Mouse (Mus musculus): Measurements from ENCODE around the gene Krtap19-3.

The Krtap19-3 gene

GRCm38 (mm10) chr16:88877938-88878337 lies at the start of gene Krtap19-3:
Gene Krtap19-3, minus strand, starts transcription at chr16:88878038.
- DNase-seq, result no peak

DNA sequence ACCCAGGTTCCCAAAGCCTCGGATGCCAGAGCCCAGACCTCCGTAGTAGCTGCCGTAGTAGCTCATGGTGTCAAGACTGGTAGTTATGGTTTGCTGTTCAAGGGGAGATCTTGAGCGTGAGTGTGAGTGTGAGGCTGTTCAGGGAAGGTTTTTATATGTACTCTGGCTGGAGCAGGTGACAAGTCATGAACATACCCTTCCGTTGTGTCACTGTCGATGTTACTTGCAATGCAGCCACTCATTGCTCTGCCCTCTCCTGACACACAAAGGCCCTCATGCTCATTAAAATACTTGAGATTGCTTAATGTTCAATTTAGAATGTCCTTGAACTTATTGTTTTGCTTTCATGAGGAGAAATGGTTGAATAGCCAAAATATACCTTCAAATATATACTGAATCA lies 18.5 kb upstream of the Krtap19-3 start, which contains the start of gene Krtap19-5:
TSS of gene Krtap19-5 (minus strand) at position 101 of the 400 bp plus-strand sequence.
- no peak for DNase-seq

DNA sequence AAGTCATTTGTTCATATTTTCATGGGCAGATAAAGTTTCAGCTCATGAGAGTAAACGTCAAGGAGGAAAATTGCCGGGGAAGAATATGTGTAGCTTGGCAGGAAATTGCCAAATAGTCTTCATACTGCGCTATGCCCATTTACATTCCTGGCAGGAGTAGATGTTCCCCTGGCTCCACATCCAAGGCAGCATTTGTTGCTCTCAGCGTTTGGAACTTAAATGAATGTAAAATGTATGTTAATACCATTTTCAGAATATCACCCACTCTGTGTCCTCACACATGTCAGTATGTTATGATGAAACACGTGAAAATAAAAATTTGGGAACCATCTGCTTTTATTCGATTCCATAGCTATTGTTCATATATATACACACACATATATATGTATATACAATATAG lies 9.0 kb upstream of the Krtap19-3 start:
- no peak for DNase-seq

GRCm38 (mm10) chr16:88884989-88885388 lies 7.2 kb upstream of the Krtap19-3 start, which contains the start of gene Krtap19-4:
Gene Krtap19-4, minus strand, starts transcription at chr16:88885089.
- DNase-seq, result no peak

- DNase-seq, result no peak
These were observed 3.7 kb downstream of the Krtap19-3 start, which contains the start of gene Krtap19-2 for GRCm38 (mm10) chr16:88874169-88874568. Gene Krtap19-2, minus strand, starts transcription at chr16:88874269.

GRCm38 (mm10) chr16:88869311-88869710 lies 8.5 kb downstream of the Krtap19-3 start, which contains the start of gene Krtap19-1:
Gene Krtap19-1, minus strand, starts transcription at chr16:88869411.
- no peak for DNase-seq

DNA sequence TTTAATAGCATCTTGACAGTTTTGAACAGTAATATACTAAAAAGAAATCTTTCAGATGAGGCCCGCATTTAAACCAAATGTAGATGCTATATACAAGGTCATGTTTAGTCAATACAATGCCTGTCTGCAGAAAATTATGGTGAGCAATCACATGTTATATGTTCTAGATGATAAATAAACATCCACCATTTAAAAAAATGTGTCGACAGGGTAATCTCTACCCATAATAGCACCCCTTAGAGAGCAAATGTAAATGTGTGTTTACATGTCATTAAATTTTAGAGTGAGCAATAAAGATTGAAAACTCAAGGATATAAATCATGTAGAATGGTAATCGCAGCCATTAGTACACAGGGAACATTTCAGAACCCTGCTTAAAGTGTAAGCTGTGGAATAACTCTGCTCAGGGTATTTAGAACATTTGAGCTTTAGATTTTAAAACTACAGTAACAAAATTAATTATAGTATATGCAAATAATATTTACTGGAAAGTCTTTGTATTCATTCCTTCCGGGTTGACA lies 12.9 kb downstream of the Krtap19-3 start:
- no peak for DNase-seq

- no peak for DNase-seq
These were observed 26.4 kb downstream of the Krtap19-3 start for GRCm38 (mm10) chr16:88851450-88851849.

DNA sequence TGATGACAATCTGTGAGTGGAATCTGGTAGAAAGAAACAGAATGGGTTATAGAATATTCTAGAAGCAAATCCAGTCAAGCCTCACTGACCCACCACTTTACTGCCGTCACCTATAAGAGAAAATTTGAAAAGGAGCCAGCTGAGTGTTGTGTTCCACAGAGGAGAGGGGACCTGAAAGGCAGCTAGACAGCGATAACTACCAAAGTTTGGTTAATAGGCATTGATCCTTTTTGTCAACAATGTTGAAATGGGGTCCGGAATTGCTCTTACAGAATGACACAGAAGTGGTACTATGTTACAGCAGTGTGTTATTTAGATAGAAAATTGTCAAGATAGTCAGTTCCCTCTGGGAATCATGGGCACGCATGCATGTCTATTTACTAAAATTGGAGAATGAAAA lies 29.3 kb downstream of the Krtap19-3 start:
- DNase-seq, result no peak

DNA sequence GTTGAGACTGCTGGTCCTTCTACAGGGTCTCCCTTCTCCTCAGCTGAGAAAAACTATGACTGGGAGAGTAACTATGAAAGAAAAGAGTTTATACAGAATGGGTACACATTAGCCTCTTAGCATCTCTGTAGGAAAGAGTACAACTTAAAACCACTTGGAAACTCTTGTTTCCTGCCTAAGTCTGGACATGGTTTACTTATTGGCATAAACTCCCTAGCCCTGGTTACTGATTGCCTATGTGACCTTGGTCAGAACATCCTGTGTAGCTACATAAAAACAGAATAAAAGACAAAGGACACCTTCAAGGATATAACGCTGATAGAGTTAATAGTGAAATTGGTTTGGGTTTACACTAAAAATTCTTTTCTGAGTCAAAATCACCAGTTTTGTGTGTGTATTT lies 30.5 kb downstream of the Krtap19-3 start:
- DNase-seq, result no peak

All from cerebellum, adult 11-12 months (tissue).